Mouse (Mus musculus): ENCODE results near the gene Tmem200a.

Tmem200a gene

GRCm38 (mm10) chr10:26078521-26079142 lies at the start of gene Tmem200a:
Tmem200a (minus strand) TSS chr10:26079052.
- DNase-seq (ENCODE audit: low spot score in 2 of 2) = peak; percentile 89

DNA sequence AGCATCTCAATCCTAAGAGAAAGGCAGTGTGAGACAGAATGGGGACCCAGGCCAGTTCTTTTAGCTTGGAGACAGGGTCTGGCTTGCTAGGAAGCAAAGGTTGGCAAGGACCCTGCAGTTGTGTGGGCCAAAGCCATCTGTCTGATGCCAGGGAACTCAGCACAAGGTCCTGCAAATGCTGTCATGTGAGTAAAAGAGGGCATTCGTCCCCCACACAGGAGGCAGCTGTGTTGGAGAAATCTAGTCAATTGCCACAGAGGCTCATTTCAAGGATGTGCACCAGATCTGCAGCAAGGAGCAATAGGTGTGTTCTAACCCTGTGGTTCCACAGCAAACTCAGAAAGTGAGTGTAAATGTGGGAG lies 41.0 kb upstream of the Tmem200a start:
- peak; percentile 46 to 54 for DNase-seq (ENCODE audit: low spot score in 2 of 2)

GRCm38 (mm10) chr10:26119067-26119821 lies 40.4 kb upstream of the Tmem200a start:
- DNase-seq (ENCODE audit: low spot score in 2 of 2) = no peak

- DNase-seq (ENCODE audit: low spot score in 2 of 2) = no peak
Measured at GRCm38 (mm10) chr10:26114409-26114808, 35.6 kb upstream of the Tmem200a start.

- no peak for DNase-seq (ENCODE audit: low spot score in 2 of 2)
Measured at GRCm38 (mm10) chr10:26103330-26103982, 24.6 kb upstream of the Tmem200a start.

- no peak for DNase-seq (ENCODE audit: low spot score in 2 of 2)
Measured at GRCm38 (mm10) chr10:26082081-26082480, 3.2 kb upstream of the Tmem200a start.

- no peak for DNase-seq (ENCODE audit: low spot score in 2 of 2)
Measured at GRCm38 (mm10) chr10:26079678-26080077, 826 bp upstream of the Tmem200a start.

DNA sequence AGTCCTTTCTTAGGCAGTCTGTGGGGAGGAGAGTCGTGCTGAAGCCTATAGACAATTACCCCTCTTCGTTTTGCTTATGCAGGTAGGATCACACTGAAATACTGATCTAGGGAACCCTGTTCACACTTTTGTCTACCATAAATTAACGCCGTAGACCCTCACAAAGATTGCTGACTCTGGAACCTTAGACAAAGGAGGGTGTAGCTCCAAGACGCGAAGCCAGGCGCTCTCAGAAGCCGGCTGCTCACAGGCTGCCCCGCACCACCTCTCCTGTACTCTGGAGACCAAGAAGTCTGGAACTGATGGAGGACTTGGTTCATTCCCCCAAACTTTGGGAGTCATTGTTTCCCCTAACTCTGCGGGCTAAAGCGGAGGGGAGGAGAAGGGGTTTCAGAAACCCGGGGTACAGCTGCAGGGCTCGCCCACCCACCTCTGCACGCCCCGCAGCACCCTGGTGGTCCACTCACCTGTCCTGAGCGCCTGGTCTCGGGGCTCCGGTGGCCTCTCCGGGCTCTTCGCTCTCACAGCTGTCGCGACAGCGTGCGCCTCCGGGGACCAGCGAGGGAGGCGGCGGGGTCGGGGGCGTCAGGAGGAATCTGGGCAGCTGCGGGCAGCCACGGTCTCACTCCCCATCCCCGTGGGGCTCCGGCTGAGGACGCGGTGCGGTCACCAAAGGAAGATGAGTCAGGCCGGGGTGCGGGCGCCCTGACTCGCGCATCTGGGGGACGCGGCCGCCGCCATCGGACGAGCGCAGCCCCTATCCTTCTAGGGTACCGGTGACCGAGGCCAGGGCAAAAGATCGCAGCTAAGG lies 976 bp downstream of the Tmem200a start, which contains the start of gene Gm9767:
Gm9767 (plus strand) TSS at position 585 of the 811 bp plus-strand sequence.
- peak; percentile 42 to 46 for DNase-seq (ENCODE audit: low spot score in 2 of 2)

- no peak for DNase-seq (ENCODE audit: low spot score in 2 of 2)
Measured at GRCm38 (mm10) chr10:26076949-26077348, 1.9 kb downstream of the Tmem200a start.

GRCm38 (mm10) chr10:26071986-26072385 lies 6.9 kb downstream of the Tmem200a start:
- no peak for DNase-seq (ENCODE audit: low spot score in 2 of 2)

DNA sequence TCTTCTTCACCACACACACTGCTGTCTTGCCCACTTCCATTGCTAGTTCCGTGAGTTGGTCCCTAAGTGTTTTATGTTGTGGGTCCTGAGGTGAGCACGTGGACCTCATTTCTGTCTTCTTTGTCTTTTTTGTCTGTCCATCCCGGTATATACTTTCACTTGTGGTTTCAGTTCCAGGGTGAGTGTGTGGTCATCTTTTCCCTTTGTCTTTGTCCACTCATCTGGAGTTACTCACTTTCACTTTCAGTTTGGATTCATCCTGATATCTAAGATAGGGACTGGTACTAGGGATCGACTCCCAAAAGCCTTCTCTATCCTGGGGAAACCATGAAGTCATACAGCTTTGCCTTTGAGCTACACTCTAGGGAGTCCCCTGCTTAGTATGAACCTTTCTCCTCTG lies 15.8 kb downstream of the Tmem200a start:
- no peak for DNase-seq (ENCODE audit: low spot score in 2 of 2)

DNA sequence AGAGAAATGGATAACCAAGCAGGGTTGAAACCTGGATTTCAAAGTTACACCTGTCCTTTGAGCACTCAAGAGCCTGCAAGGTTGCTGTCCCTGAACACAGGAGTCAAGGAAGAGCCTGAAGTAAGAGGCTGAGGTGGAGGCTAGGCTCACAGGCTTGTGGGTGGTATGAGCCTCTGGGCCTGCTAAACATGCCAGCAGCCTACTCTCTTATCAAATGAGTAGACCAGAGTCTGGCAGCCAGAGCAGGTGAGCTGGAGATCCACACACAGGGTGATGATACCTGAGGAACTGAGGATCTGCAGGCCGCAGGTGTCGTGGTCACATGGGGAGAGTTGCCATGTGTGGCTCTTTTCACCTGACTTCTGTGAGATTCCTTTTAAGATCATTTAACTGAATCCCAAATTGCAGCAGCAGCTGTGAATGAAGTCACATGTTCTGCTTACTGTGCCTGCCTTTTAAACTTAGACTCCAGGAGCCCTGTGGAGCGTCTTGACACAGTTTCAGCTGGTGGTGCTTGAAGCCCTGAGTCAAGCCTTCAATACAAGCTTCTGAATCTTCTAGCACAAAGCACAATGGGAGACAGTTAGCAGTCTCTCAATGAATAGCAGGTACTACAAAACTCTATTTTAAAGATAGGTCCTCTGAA lies 19.1 kb downstream of the Tmem200a start:
- peak; percentile 30 to 43 for DNase-seq (ENCODE audit: low spot score in 2 of 2)

GRCm38 (mm10) chr10:26051177-26051576 lies 27.7 kb downstream of the Tmem200a start:
- no peak for DNase-seq (ENCODE audit: low spot score in 2 of 2)

DNA sequence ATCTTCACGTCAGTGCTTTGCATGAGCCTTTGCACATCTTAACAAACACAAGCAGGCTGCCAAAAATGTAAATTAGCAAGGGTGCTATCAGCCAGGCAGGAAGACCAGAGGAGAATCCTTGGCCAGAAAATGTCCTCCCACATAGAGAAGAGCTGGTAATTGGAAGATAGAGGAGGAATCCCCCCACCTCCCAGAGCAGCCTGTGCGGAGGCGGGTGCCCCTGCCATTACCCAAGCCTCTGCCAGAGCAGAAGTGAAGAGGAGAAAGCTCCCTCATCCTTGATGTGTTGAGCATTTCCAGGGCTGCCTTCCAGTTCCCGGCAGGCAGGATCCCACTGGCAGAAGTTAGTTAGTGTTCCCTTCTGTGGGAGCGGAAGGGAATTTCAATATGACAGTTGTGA lies 43.9 kb downstream of the Tmem200a start:
- peak; percentile 78 to 86 for DNase-seq (ENCODE audit: low spot score in 2 of 2)

DNA sequence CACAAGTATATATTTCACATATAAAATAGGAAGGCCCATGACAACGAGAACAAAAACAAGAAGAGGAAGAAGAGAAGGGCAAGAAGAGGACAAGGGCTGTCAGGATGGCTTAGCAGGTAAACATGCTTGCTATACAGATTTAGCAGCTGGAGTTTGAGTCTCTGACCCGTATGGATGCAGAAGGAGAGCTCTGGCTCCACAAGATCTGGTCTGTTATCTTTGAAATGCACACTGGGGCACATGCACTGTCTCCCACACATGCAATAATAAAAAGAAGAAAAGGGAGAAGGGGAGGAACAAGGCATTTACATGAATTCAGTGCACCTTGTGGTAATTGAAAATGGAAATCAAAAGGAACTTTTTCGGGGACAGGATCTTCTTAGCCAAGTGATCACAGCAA lies 60.1 kb downstream of the Tmem200a start:
- DNase-seq (ENCODE audit: low spot score in 2 of 2) = no peak

DNA sequence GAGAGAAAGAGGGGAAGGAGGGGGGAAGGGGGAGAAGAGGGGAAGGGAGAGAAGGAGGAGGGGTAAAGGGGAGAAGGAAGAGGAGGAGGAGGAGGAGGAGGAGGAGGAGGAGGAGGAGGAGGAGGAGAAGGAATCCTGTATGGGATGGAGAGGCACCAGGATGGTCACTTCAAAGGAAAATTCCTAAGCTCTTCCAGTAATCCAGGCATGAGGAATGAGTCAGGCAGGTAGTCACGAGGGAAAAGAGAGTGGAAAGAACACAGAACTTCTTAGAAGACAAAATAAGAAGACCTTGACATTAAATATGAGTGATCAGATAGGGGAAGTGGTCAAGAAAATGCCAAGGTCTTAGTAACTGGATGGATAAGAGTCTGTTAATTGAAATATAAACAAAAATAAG lies 64.6 kb downstream of the Tmem200a start:
- DNase-seq (ENCODE audit: low spot score in 2 of 2) = no peak

GRCm38 (mm10) chr10:26008948-26009347 lies 69.9 kb downstream of the Tmem200a start:
- no peak for DNase-seq (ENCODE audit: low spot score in 2 of 2)

DNA sequence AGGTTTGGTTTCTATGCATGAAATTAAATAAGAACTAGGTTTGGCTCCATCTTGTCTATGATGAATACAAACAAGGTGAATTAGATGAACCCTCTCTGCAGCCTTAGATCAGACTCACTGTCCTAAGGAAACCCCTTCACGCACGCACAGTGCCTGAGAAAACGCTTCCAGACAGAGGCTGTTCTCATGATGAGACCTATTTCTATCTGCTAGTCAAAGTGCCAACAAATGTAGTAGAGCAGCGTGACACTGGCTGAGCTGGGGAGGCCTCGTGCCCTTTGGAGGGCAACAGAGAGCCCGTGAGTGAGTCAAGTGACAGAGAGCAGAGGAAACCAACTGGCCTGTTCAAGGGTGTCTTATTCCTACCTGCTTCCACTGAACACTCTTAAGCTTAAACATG lies 73.4 kb downstream of the Tmem200a start:
- no peak for DNase-seq (ENCODE audit: low spot score in 2 of 2)

DNA sequence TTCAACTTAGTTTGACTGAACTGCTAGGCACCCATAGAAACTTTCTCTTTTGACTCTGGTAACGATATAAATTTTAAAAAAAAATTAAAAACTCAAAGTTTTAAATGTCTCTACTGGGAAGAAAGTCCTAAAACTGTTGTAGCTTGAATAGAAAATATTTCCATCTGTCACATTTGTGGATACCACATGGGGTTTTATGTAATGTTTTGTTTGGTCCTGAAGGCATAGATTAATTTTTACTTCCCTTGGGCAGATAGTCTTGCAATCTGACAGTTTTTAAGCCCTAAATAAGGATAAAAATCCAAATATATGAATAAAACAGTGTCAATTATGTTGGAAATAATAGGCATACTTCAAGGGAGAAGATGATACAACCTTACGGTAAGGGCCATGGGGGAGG lies 78.0 kb downstream of the Tmem200a start:
- DNase-seq (ENCODE audit: low spot score in 2 of 2) = no peak

DNA sequence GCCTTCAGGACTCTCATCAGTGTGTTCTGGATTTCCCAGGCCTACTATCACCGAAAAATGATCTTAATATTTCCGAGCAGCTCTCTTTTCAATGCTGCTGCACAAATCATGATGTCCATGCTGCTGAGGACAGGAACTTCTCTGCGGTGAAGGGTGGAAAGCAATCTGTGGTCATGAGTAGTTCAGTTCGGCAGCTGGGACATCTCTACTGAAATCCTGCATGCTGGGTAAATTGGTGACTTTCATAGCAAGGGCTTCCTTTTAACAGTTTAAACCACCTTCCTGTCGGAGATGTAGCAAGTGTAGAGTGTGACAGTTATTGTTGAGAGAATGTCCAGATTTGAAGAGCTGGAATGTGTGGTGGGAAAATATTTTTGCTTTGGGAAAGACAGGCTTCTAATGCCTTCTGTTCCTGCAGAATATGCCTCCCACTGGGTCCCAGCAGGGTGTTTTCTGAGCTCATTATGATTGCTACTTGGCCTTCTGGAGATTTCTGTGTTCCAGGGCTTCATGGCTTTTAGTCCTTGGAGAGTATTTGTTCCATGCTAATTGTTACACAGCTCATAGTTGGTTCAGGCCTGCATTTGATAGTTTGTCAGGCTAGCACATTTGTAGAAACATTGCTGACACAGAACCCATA lies 79.4 kb downstream of the Tmem200a start:
- DNase-seq (ENCODE audit: low spot score in 2 of 2) = no peak

- no peak for DNase-seq (ENCODE audit: low spot score in 2 of 2)
Measured at GRCm38 (mm10) chr10:25984056-25984455, 94.8 kb downstream of the Tmem200a start.
